Mouse (Mus musculus) forebrain, embryonic 13.5 days (tissue): ENCODE measurements around the gene Eid2. TPM values are rescaled to one million over a fixed set of nuclear protein-coding genes. Genes with fewer than 3 reads are reported as not detected.

ENCODE experiments used
- polyA plus RNA-seq: library from polyadenylated mRNA; unstranded; fragments of >200 nt; fragmentation: Nextera tagmentation; extraction: Ambion mirVana; gene quantifications from 2 replicates; pipeline ENCODE4 v1.2.1, GENCODE M21; 2015

The Eid2 gene
- polyA plus RNA-seq, 1 experiment from 2014 or later: 3.3 TPM

Other genes with a start within 250 kb of the Eid2 start
- gene Psmc4, start 217.8 kb upstream of the Eid2 start, polyA plus RNA-seq: 389 and 404 TPM in 2 replicates
- 0.06 and 0.15 TPM in 2 replicates for gene Fcgbp, start 196.6 kb upstream of the Eid2 start, polyA plus RNA-seq
- gene 9530053A07Rik, start 138.4 kb upstream of the Eid2 start, polyA plus RNA-seq: 0.10 and 0.14 TPM in 2 replicates
- gene Fbl, start 98.2 kb upstream of the Eid2 start, polyA plus RNA-seq: 114 and 132 TPM in 2 replicates
- gene Dyrk1b, start 88.4 kb upstream of the Eid2 start, polyA plus RNA-seq: 14.0 and 14.3 TPM in 2 replicates
- gene Eid2b, start 9.9 kb downstream of the Eid2 start, polyA plus RNA-seq: 30.3 and 31.4 TPM in 2 replicates
- gene Selenov, start 23.3 kb downstream of the Eid2 start, polyA plus RNA-seq: 0.33 and 0.39 TPM in 2 replicates
- gene Dll3, start 34.4 kb downstream of the Eid2 start, polyA plus RNA-seq: 20.3 and 22.2 TPM in 2 replicates
- 168 and 179 TPM in 2 replicates for gene Timm50, start 44.2 kb downstream of the Eid2 start, polyA plus RNA-seq
- gene Supt5, start 70.9 kb downstream of the Eid2 start, polyA plus RNA-seq: 93.4 and 102 TPM in 2 replicates
- gene Rps16, start 82.8 kb downstream of the Eid2 start, polyA plus RNA-seq: 644 and 704 TPM in 2 replicates
- 43.1 and 50.0 TPM in 2 replicates for gene Plekhg2, start 104.7 kb downstream of the Eid2 start, polyA plus RNA-seq
- 4.5 and 4.8 TPM in 2 replicates for gene Zfp36, start 112.4 kb downstream of the Eid2 start, polyA plus RNA-seq
- gene Med29, start 124.8 kb downstream of the Eid2 start, polyA plus RNA-seq: 49.3 and 51.5 TPM in 2 replicates
- gene Paf1, start 125.1 kb downstream of the Eid2 start, polyA plus RNA-seq: 95.4 and 97.1 TPM in 2 replicates
- 2.5 and 2.8 TPM in 2 replicates for gene Gmfg, start 169.6 kb downstream of the Eid2 start, polyA plus RNA-seq
- gene Lrfn1, start 184.1 kb downstream of the Eid2 start, polyA plus RNA-seq: 5.9 and 6.1 TPM in 2 replicates
- gene Ifnl2, start 242.6 kb downstream of the Eid2 start, polyA plus RNA-seq: not detected in 2 replicates